Mouse (Mus musculus): ENCODE data around the gene Ppp1r16b.

GRCm38 (mm10) chr2:158625697-158626096 lies 39.5 kb upstream of the Ppp1r16b start:
- TF ChIP-seq CTCF (IDR thresholded peaks at IDR 0.05; ENCODE audit: borderline replicate concordance, control insufficient read depth, extremely low read depth, insufficient read depth, low read length, poor library complexity) (no peak), POLR2A (IDR thresholded peaks at IDR 0.05; ENCODE audit: control insufficient read depth, extremely low read depth, insufficient read depth, low read length, poor library complexity) (no peak)
